Mouse (Mus musculus): ENCODE data around the gene Cyp2j7.
"Not testable (repeated sequence)": the region's sequence is repeated elsewhere in the genome, so short reads cannot be mapped to it uniquely, and the experiment has no call there.

The Cyp2j7 gene

DNA sequence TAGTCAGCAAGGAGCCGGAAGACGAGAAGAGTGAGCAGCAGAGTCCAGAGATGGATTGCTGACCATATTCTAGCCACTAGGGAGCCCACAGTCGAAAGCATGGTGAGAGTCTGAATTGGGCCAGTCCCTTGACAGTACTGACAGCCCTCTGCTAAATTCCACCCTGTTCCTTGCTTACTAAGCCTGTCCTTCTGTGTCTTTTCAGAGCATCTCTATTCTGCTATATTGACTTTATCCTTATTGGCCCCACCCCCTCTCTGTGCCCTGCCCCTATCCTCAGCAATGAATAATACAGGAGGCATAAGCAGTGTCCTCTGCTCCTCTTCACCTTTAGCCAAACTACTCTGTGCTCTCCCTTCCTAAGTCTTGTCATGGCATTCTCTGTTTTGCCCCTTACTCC, at the start of gene Cyp2j7:
Gene Cyp2j7, minus strand, starts transcription at position 101 of the 400 bp plus-strand sequence.
- no peak for DNase-seq (ENCODE audit: extremely low read depth, low read depth)

- DNase-seq (ENCODE audit: extremely low read depth, low read depth) = not testable (repeated sequence)
Observed at GRCm38 (mm10) chr4:96276896-96277295, 40.4 kb upstream of the Cyp2j7 start.

- DNase-seq (ENCODE audit: extremely low read depth, low read depth) = no peak
Observed at GRCm38 (mm10) chr4:96273907-96274306, 37.4 kb upstream of the Cyp2j7 start.

GRCm38 (mm10) chr4:96196701-96197100, 39.8 kb downstream of the Cyp2j7 start:
- no peak for DNase-seq (ENCODE audit: extremely low read depth, low read depth)

DNA sequence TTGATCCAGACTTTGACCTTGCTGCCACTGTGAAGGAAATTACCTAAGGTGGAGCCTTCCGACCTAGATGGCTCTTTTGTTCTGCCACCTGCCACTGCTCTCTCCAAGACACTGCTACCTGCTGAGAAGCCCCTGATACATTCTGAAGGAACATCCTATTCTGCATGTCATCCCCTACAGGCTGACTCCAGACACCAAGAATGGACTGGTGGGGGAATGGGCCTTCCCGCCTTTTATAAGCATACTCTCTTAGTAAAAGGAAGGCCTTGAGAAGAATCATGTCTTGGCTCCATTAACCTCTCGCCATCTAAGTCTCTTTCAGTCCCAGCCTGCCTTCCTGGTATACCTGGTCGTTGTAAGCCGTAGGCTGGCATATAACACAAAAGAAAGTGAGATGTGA, 47.1 kb downstream of the Cyp2j7 start:
- DNase-seq (ENCODE audit: extremely low read depth, low read depth) = not testable (repeated sequence)

- DNase-seq (ENCODE audit: extremely low read depth, low read depth) = not testable (repeated sequence)
Observed at GRCm38 (mm10) chr4:96188671-96189070, 47.8 kb downstream of the Cyp2j7 start.

DNA sequence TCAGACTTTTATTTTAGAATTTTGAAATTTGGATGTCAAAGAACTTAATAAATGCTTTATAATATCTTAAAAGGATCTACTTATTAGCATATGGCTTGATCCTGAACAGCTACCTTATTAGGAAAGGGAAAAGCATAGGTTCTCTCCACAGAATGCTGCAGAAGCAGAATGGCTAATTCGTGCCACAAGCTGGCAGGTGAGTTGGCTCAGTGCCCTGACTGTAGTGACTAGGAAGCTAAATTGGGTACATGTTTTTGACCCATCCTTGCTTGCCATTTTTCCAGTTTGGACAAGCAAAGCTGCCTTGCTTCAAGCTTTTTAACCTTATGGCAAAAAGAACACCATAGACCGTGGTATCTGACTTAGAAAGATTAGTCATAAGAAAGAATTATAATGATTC, 48.3 kb downstream of the Cyp2j7 start:
- DNase-seq (ENCODE audit: extremely low read depth, low read depth) = not testable (repeated sequence)

- not testable (repeated sequence) for DNase-seq (ENCODE audit: extremely low read depth, low read depth)
Observed at GRCm38 (mm10) chr4:96184716-96185115, 51.7 kb downstream of the Cyp2j7 start.

DNA sequence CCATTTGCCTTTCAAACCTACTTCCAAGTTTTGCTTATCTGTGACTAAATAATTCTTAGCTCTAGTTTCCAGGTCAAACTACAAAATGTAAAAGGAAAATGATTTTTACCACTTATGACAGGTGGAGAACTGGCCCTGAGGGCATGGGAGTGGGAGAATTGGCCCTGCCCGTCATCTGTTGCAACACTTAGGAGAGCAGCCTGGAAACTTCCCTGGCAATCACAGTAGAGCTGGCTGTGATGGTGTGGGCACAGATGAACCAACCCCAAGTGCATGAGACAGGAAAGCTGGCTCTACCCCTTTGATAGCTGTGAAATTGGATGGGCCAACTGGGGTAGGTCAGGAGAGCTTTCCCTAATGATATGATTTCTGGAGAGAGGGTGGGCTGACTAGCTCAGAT, 73.6 kb downstream of the Cyp2j7 start:
- DNase-seq (ENCODE audit: extremely low read depth, low read depth) = no peak

DNA sequence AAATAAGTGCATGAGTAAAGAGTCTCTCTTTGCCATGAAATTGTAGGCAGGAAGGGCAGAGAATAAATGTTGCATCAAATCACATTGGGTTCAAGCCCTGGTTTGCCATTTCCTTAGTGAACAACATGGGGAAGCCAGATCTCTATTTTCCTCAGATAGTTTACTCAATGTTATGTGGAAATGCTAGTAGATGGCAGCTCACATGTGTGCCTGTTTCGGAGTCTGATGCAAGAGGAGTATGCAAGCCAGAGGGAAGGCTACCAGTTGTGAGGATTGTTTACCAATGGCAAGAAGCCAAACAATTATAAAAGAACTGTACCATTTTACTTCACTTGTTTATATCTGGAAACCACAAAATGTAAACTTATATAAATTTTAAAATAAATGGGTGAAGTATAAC, 74.9 kb downstream of the Cyp2j7 start:
- no peak for DNase-seq (ENCODE audit: extremely low read depth, low read depth)
